Mouse (Mus musculus) heart, adult 10 weeks (tissue): ENCODE results near the gene Cxxc4. TPM values are rescaled to one million over a fixed set of nuclear protein-coding genes. Genes with fewer than 3 reads are reported as not detected.

Experiments
- polyA plus RNA-seq: library from polyadenylated mRNA; stranded (reverse); fragments of 350-450 nt; fragmentation: Illumina TruSeq; extraction: RNeasy Lipid Tissue Mini Kit (QIAGEN cat#74804); gene quantifications from one replicate; pipeline ENCODE4 v1.2.3, GENCODE M21; 2014; ENCODE audit warnings: low read depth, low replicate concordance

Gene Cxxc4
- polyA plus RNA-seq = 1.4 TPM

DNA sequence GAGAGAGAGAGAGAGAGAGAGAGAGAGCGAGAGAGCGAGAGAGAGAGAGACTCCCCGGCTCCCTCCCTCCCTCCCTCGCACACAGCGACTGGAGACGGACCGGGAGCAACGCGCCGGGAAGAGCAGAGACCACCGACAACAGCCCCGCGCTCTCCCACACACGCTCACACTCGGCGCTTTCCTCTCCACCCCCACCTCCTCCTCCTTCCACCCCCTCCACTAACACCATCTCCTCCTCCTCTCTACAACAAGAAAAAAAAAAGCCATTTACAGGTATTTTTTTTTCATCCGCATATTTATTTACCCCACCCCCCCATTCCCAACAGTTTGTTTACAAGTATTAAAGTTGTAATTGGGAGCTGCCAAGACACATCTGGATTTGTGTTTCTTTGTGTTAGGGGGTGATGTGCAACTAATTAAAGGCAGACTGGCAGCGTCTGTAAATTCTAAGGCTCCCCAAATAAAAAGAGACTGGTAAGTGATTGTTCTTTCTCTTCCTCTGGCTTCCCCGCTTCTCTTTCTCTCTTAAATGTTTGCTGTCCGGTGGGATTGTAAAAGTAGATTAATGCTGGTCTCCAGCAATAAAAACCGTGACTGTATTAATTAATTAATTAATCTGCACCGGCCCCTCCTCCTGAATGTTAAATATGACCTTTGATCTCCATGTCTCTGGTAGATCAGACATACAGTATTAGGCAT is at the start of gene Cxxc4:
Gene Cxxc4, plus strand, starts transcription at position 71 of the 699 bp plus-strand sequence.

